Mouse (Mus musculus): Measurements from ENCODE around the gene Gna13. TPM values are rescaled to one million over a fixed set of nuclear protein-coding genes. Genes with fewer than 3 reads are reported as not detected.

The Gna13 gene
- polyA plus RNA-seq, 1 experiment, result 35.5 TPM

DNA sequence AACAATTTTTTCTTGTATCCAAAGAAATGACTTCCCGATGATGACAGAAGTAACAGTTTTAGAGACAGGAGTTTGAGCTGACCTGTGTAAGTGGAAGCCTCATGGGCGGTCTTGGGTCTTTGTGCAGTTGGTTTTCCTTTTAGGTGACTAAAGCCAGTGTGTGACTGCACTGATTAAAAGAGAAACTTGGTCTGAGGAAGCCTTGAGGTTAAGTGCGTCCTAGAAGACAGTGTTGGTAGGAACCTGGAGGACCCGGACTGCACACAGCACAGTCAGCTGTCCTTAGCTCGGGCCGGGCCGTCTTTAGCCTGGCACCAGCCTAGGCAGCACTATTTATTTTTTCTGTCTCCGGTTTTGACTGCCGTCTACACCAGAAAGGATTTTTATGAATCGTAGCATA, 2.2 kb downstream of the Gna13 start:
- peak overlapping the region; percentile 5; the same call in 1 of the 2 replicates for H3K4me3 ChIP-seq (ENCODE audit: insufficient read depth, low read length)
- TF ChIP-seq POLR2A (IDR thresholded peaks at IDR 0.05; ENCODE audit: extremely low read depth, insufficient read depth, low read length), result no peak
- TF ChIP-seq CTCF (IDR thresholded peaks at IDR 0.05; ENCODE audit: extremely low read depth, insufficient read depth, low read length), result no peak
- H3K27ac ChIP-seq (ENCODE audit: insufficient read depth, low read length), result no peak overlapping the region
- peaks cover 18% of the 10 kb centered on the region for H3K4me1 ChIP-seq (ENCODE audit: control insufficient read depth, insufficient read depth, low read length)

GRCm38 (mm10) chr11:109365818-109366217, 3.2 kb downstream of the Gna13 start:
- Histone ChIP-seq H3K4me3 (ENCODE audit: insufficient read depth, low read length) (peak overlapping the region; percentile 30), H3K27ac (ENCODE audit: insufficient read depth, low read length) (no peak overlapping the region), H3K4me1 (ENCODE audit: control insufficient read depth, insufficient read depth, low read length) (peaks cover 19% of the 10 kb centered on the region)
- no peak for TF ChIP-seq POLR2A (IDR thresholded peaks at IDR 0.05; ENCODE audit: extremely low read depth, insufficient read depth, low read length)
- TF ChIP-seq CTCF (IDR thresholded peaks at IDR 0.05; ENCODE audit: extremely low read depth, insufficient read depth, low read length), result no peak

GRCm38 (mm10) chr11:109366802-109367579, 4.4 kb downstream of the Gna13 start:
- TF ChIP-seq POLR2A (IDR thresholded peaks at IDR 0.05; ENCODE audit: extremely low read depth, insufficient read depth, low read length) (no peak), CTCF (IDR thresholded peaks at IDR 0.05; ENCODE audit: extremely low read depth, insufficient read depth, low read length) (no peak)
- Histone ChIP-seq H3K4me3 (ENCODE audit: insufficient read depth, low read length) (peak overlapping the region; percentile 17; the same call in 1 of the 2 replicates), H3K4me1 (ENCODE audit: control insufficient read depth, insufficient read depth, low read length) (peaks cover 9% of the 10 kb centered on the region), H3K27ac (ENCODE audit: insufficient read depth, low read length) (no peak overlapping the region)

GRCm38 (mm10) chr11:109369026-109369637, 6.5 kb downstream of the Gna13 start:
- H3K27ac ChIP-seq (ENCODE audit: insufficient read depth, low read length), result 0 out of 2 replicates have a peak overlapping the region, but pooled peaks have one; percentile 33
- TF ChIP-seq CTCF (IDR thresholded peaks at IDR 0.05; ENCODE audit: extremely low read depth, insufficient read depth, low read length) (no peak), POLR2A (IDR thresholded peaks at IDR 0.05; ENCODE audit: extremely low read depth, insufficient read depth, low read length) (no peak)
- H3K4me3 ChIP-seq (ENCODE audit: insufficient read depth, low read length), result no peak overlapping the region
- peaks cover 9% of the 10 kb centered on the region for H3K4me1 ChIP-seq (ENCODE audit: control insufficient read depth, insufficient read depth, low read length)

GRCm38 (mm10) chr11:109375412-109375811, 12.8 kb downstream of the Gna13 start:
- H3K4me3 ChIP-seq (ENCODE audit: insufficient read depth, low read length), result no peak overlapping the region
- no peak overlapping the region for H3K27ac ChIP-seq (ENCODE audit: insufficient read depth, low read length)
- H3K4me1 ChIP-seq (ENCODE audit: control insufficient read depth, insufficient read depth, low read length), result peaks cover 6% of the 10 kb centered on the region
- no peak for TF ChIP-seq CTCF (IDR thresholded peaks at IDR 0.05; ENCODE audit: extremely low read depth, insufficient read depth, low read length)
- TF ChIP-seq POLR2A (IDR thresholded peaks at IDR 0.05; ENCODE audit: extremely low read depth, insufficient read depth, low read length), result no peak

DNA sequence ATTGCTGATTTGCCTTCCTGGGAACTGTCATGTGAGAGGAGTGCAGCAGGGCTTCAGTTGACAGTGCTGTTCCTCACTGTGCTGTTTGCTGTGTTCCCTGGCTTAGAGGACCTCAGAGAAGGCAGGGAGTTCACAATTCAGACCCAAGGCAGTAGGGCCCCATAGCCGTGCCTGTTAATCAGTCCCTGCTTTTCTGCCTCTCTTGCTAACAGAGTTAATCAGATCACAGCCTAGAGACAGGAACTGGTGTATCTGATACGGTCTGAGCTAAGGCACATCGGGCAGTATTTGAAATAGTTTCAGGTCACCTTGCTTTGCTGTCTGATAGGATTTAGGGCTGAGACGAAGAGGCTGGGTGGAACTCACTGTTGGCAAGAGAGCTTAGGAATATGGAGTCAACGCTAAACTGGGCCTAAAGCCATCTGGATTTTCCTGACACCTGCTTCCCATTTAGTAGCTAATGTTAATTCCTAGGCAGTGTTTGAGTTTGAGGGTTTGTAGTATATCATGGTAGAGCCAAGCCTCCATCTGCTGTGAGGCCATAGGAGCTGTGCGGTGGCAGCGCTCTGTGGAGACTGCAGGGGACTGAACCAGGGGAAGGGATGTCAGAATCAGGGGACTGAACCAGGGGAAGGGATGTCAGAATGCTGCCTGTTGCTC, 14.0 kb downstream of the Gna13 start:
- H3K4me1 ChIP-seq (ENCODE audit: control insufficient read depth, insufficient read depth, low read length), result peaks cover 6% of the 10 kb centered on the region

DNA sequence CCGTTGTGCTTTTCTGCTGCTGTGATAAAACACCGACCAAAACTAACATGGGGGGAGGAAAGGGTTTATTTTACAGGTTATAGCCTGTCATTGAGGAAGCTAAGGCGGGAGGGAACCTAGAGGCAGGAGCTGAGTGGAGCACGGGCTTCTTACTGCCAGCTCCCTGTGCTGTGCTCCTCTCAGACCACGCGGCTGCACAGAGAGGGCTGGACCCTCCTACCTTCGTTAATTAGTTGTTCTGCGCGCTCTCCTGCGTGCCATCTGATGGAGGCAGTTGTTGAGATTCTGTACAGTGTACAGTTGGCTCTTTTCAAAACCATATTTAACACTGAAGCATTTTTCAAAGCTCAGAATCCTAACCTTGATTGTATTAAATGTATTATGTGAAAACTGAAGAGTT, 14.8 kb downstream of the Gna13 start:
- Histone ChIP-seq H3K4me3 (ENCODE audit: insufficient read depth, low read length) (no peak overlapping the region), H3K27ac (ENCODE audit: insufficient read depth, low read length) (no peak overlapping the region), H3K4me1 (ENCODE audit: control insufficient read depth, insufficient read depth, low read length) (peaks cover 6% of the 10 kb centered on the region)
- TF ChIP-seq POLR2A (IDR thresholded peaks at IDR 0.05; ENCODE audit: extremely low read depth, insufficient read depth, low read length), result no peak
- no peak for TF ChIP-seq CTCF (IDR thresholded peaks at IDR 0.05; ENCODE audit: extremely low read depth, insufficient read depth, low read length)

More for the DNA sequence above, 14.0 kb downstream of the Gna13 start:
- no peak overlapping the region for H3K27ac ChIP-seq (ENCODE audit: insufficient read depth, low read length)
- TF ChIP-seq POLR2A (IDR thresholded peaks at IDR 0.05; ENCODE audit: extremely low read depth, insufficient read depth, low read length) (no peak), CTCF (IDR thresholded peaks at IDR 0.05; ENCODE audit: extremely low read depth, insufficient read depth, low read length) (no peak)
- no peak overlapping the region for H3K4me3 ChIP-seq (ENCODE audit: insufficient read depth, low read length)

DNA sequence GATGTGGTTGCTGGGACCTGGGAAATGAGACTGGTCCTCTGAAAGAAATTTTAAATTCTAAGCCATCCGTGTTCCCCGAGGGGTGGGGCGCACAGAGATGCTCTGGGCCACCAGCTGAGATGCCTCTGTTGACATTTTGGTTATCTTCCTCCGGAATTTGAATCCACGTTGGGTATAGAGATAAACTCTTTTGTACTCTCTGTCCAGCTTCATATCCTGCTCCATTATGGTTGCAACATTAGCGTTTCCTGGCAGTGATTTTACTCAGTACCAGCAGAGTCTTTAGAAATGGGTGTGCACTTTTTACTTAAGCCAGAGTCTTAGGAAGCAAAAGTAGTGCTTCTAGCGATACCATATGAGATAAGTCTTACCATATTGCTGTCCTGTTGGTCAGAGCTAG, 15.4 kb downstream of the Gna13 start:
- H3K4me1 ChIP-seq (ENCODE audit: control insufficient read depth, insufficient read depth, low read length), result peaks cover 6% of the 10 kb centered on the region
- H3K4me3 ChIP-seq (ENCODE audit: insufficient read depth, low read length), result no peak overlapping the region
- no peak overlapping the region for H3K27ac ChIP-seq (ENCODE audit: insufficient read depth, low read length)
- TF ChIP-seq CTCF (IDR thresholded peaks at IDR 0.05; ENCODE audit: extremely low read depth, insufficient read depth, low read length), result no peak

GRCm38 (mm10) chr11:109380662-109381061, 18.0 kb downstream of the Gna13 start:
- TF ChIP-seq CTCF (IDR thresholded peaks at IDR 0.05; ENCODE audit: extremely low read depth, insufficient read depth, low read length) (no peak), POLR2A (IDR thresholded peaks at IDR 0.05; ENCODE audit: extremely low read depth, insufficient read depth, low read length) (no peak)
- no peak overlapping the region for H3K27ac ChIP-seq (ENCODE audit: insufficient read depth, low read length)
- H3K4me1 ChIP-seq (ENCODE audit: control insufficient read depth, insufficient read depth, low read length), result peaks cover 8% of the 10 kb centered on the region
- no peak overlapping the region for H3K4me3 ChIP-seq (ENCODE audit: insufficient read depth, low read length)

Data from cortical plate, adult 2 months (tissue).